Mouse (Mus musculus) heart, embryonic 11.5 days (tissue): ENCODE measurements at regions not wholly inside any gene's neighbourhood (a gene's known extent, or its start where the extent isn't known, plus 50 kb on each side); places are given as distances from the start of the nearest gene placed in this dataset.

Experiments
- ATAC-seq: fragments of 200-750 bp; cut with Nextera tagmentation; replicated peaks from 2 replicates; pipeline ENCODE4 v1.8.0; 2017; ENCODE audit warnings: moderate library complexity; ENCODE audit not compliant: insufficient number of reproducible peaks, low FRiP score, low TSS enrichment
- H3K27ac ChIP-seq: fragments of 300-500 bp; sonication (generic); 2 replicates; pipeline ENCODE4 v1.5.1; 2014; ENCODE audit warnings: mild to moderate bottlenecking, low read depth, low read length
- H3K27me3 ChIP-seq: fragments of 300-500 bp; sonication (generic); 2 replicates; pipeline ENCODE4 v1.6.1; 2014; ENCODE audit warnings: mild to moderate bottlenecking, low read length, mixed read lengths; ENCODE audit not compliant: control insufficient read depth, insufficient read depth
- H3K36me3 ChIP-seq: fragments of 300-500 bp; sonication (generic); 2 replicates; pipeline ENCODE4 v1.6.1; 2014; ENCODE audit warnings: mild to moderate bottlenecking, low read length, moderate library complexity, mixed read lengths; ENCODE audit not compliant: control insufficient read depth, insufficient read depth
- H3K4me1 ChIP-seq: fragments of 300-500 bp; sonication (generic); 2 replicates; pipeline ENCODE4 v1.6.1; 2014; ENCODE audit warnings: low read length; ENCODE audit not compliant: control insufficient read depth, insufficient read depth
- H3K4me2 ChIP-seq: fragments of 300-500 bp; sonication (generic); 2 replicates; pipeline ENCODE4 v1.6.1; 2014; ENCODE audit warnings: mild to moderate bottlenecking, moderate library complexity
- H3K4me3 ChIP-seq: fragments of 300-500 bp; sonication (generic); 2 replicates; pipeline ENCODE4 v1.5.1; 2014; ENCODE audit warnings: low read depth, low read length
- H3K9ac ChIP-seq: fragments of 300-500 bp; sonication (generic); 2 replicates; pipeline ENCODE4 v1.6.1; 2014; ENCODE audit warnings: mild to moderate bottlenecking, low read depth, low read length, moderate library complexity
- H3K9me3 ChIP-seq: fragments of 300-500 bp; sonication (generic); replicated peaks from 2 replicates; pipeline ENCODE4 v1.6.1; 2016; ENCODE audit warnings: low read length; ENCODE audit not compliant: control insufficient read depth
- WGBS: fragments of 180-500 bp; shearing (Covaris S2); extraction: QIAGEN DNeasy Blood & Tissue Kit; methylation state at CpG from one replicate; pipeline ENCODE4 v1.1.7; 2014; ENCODE audit not compliant: insufficient replicate concordance; 5-methylcytosine and 5-hydroxymethylcytosine counted together

- WGBS, result 35% methylated on average over 12 of the region's 12 CpGs
- H3K9me3 ChIP-seq, result peaks cover 3% of the 10 kb centered on the region
- H3K4me2 ChIP-seq, result peak overlapping the region; percentile 34
- no peak for ATAC-seq
- no peaks in the 10 kb centered on the region for H3K27me3 ChIP-seq
- no peak overlapping the region for H3K27ac ChIP-seq
- H3K4me1 ChIP-seq, result no peaks in the 10 kb centered on the region
- no peak overlapping the region for H3K9ac ChIP-seq
- no peaks in the 10 kb centered on the region for H3K36me3 ChIP-seq
- no peak overlapping the region for H3K4me3 ChIP-seq
These were observed 80.5 kb upstream of the Mon1b start for GRCm38 (mm10) chr8:113554700-113555455.

DNA sequence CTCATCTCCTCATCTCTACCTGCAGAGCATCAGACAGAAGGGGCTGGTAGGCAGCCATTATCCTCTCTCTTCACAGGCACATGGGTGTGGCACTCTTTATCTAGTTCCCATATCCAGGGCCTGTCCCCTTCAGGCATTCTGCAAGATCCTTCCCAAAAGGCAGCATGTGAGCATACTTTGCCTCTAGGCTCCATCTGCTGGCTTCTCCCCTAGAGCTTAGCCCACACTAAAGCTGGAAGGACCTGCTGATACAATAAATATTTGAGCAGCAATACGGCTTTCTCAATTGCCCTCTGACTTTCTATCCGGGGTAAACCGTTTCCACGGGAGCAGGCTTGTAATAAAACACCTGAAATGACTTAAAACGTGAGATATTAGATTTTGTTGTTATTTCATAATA is 78.4 kb upstream of the Mon1b start:
- WGBS, result 84% methylated on average over 5 of the region's 5 CpGs
- no peak for ATAC-seq

DNA sequence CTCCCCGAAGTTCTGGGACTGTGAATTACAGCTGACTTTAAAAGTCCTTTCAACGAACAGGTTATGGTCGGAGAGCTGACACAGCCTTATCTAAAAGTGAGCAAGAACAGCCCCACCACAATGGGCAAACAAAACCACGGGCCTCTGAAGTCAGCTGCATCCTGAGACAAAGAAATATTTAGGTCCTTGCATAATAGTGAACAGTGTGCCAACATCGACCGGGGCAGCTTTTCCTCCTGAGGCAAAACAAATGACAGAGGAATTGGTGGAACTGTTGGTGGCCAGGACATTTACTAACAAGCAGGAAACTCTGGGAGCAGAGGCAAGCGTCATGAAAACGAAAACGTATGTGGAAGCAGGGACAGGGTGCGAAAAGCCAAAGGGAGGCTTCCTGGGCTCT is 54.3 kb upstream of the Mon1b start:
- Histone ChIP-seq H3K9me3 (no peaks in the 10 kb centered on the region), H3K4me1 (peaks cover 7% of the 10 kb centered on the region; the same call in 1 of the 2 replicates), H3K4me2 (peak overlapping the region; percentile 14; the same call in 1 of the 2 replicates), H3K4me3 (no peak overlapping the region), H3K27ac (no peak overlapping the region), H3K27me3 (no peaks in the 10 kb centered on the region), H3K9ac (no peak overlapping the region), H3K36me3 (no peaks in the 10 kb centered on the region)
- WGBS, result 24% methylated on average over 10 of the region's 10 CpGs
- ATAC-seq, result no peak

More for the DNA sequence above, 78.4 kb upstream of the Mon1b start:
- no peak overlapping the region for H3K4me2 ChIP-seq
- no peaks in the 10 kb centered on the region for H3K4me1 ChIP-seq
- H3K27ac ChIP-seq, result no peak overlapping the region
- no peak overlapping the region for H3K9ac ChIP-seq
- H3K4me3 ChIP-seq, result no peak overlapping the region
- H3K27me3 ChIP-seq, result no peaks in the 10 kb centered on the region
- no peaks in the 10 kb centered on the region; the same call in 1 of the 2 replicates for H3K9me3 ChIP-seq
- H3K36me3 ChIP-seq, result no peaks in the 10 kb centered on the region

DNA sequence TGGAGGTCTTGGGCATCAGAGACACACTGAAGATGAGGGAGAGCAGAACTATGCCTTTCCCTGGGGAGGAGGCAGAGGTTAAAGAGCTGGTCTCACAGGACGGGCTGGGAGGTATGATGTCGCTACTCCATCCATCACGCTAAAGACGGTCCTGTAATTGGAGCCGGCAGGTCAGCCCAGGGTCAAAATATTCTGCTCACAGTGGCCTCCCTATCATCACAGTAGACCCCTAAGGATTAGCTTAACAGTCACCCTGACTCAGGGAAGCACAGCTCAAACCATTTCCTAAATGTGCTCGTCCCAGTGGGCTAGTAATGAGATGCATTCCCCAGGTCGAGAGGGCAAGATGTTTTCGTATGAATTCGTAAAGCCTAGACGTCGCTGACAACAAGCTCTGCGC is 53.7 kb upstream of the Mon1b start:
- Histone ChIP-seq H3K4me2 (peak overlapping the region; percentile 14; the same call in 1 of the 2 replicates), H3K4me3 (no peak overlapping the region), H3K27me3 (no peaks in the 10 kb centered on the region), H3K4me1 (peaks cover 7% of the 10 kb centered on the region; the same call in 1 of the 2 replicates), H3K9me3 (no peaks in the 10 kb centered on the region), H3K36me3 (no peaks in the 10 kb centered on the region), H3K9ac (no peak overlapping the region), H3K27ac (no peak overlapping the region)
- WGBS, result 28% methylated on average over 12 of the region's 12 CpGs
- ATAC-seq, result no peak

- Histone ChIP-seq H3K4me3 (no peak overlapping the region), H3K27ac (no peak overlapping the region), H3K4me1 (peaks cover 7% of the 10 kb centered on the region; the same call in 1 of the 2 replicates), H3K9me3 (no peaks in the 10 kb centered on the region), H3K36me3 (no peaks in the 10 kb centered on the region), H3K4me2 (peak overlapping the region; percentile 49), H3K27me3 (no peaks in the 10 kb centered on the region), H3K9ac (no peak overlapping the region)
- ATAC-seq, result peak; percentile 53; the same call in 1 of the 2 replicates
- WGBS, result 24% methylated on average over 16 of the region's 16 CpGs
These were observed 53.0 kb upstream of the Mon1b start for GRCm38 (mm10) chr8:113582180-113582975.

DNA sequence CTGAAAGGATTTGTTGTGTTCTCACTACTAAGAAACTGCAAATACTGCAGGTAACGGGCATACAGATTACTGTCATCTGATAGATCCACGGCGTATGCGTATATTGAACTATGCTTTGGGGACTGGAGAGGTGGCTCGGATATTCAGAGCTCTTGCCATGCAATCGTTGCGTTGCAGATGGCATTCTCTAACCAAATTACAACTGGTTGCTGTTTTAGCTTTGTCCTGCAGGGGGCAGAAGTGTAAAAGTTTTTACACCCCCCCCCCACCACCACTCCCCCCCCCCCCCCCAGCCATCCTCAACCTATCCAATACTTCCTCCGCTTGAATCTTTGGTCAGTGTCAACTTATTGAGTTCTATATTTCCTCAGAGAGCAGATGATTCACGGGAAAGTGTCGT is 51.6 kb upstream of the Mon1b start:
- no peak for ATAC-seq
- no peaks in the 10 kb centered on the region for H3K27me3 ChIP-seq
- no peak overlapping the region for H3K4me3 ChIP-seq
- no peak overlapping the region for H3K27ac ChIP-seq
- H3K9ac ChIP-seq, result no peak overlapping the region
- no peaks in the 10 kb centered on the region for H3K36me3 ChIP-seq
- H3K9me3 ChIP-seq, result no peaks in the 10 kb centered on the region
- 69% methylated on average over 10 of the region's 10 CpGs for WGBS
- H3K4me1 ChIP-seq, result peaks cover 7% of the 10 kb centered on the region; the same call in 1 of the 2 replicates
- H3K4me2 ChIP-seq, result no peak overlapping the region
